Mouse (Mus musculus) hindbrain, embryonic 15.5 days (tissue): ENCODE measurements around the gene Zfp772. TPM values are rescaled to one million over a fixed set of nuclear protein-coding genes. Genes with fewer than 3 reads are reported as not detected.
"Not testable (repeated sequence)": the region's sequence is repeated elsewhere in the genome, so short reads cannot be mapped to it uniquely, and the experiment has no call there.

ENCODE experiments used
- ATAC-seq: fragments of 200-750 bp; cut with Nextera tagmentation; 2 replicates; pipeline ENCODE4 v1.8.0; 2017; ENCODE audit warnings: low read depth, moderate number of reproducible peaks, moderate TSS enrichment; ENCODE audit not compliant: low FRiP score
- H3K27ac ChIP-seq: fragments of 300-500 bp; sonication (generic); replicated peaks from 2 replicates; pipeline ENCODE4 v1.5.1; 2015; ENCODE audit warnings: mild to moderate bottlenecking, inconsistent platforms
- H3K27me3 ChIP-seq: fragments of 300-500 bp; sonication (generic); 2 replicates; pipeline ENCODE4 v1.6.1; 2015; ENCODE audit warnings: control low read depth, inconsistent platforms
- H3K36me3 ChIP-seq: fragments of 300-500 bp; sonication (generic); 2 replicates; pipeline ENCODE4 v1.6.1; 2015; ENCODE audit warnings: control low read depth, inconsistent platforms
- H3K4me1 ChIP-seq: fragments of 300-500 bp; sonication (generic); replicated peaks from 2 replicates; pipeline ENCODE4 v1.6.1; 2015; ENCODE audit warnings: control low read depth, inconsistent platforms
- H3K4me2 ChIP-seq: fragments of 300-500 bp; sonication (generic); 2 replicates; pipeline ENCODE4 v1.6.1; 2015; ENCODE audit warnings: moderate library complexity, mild to moderate bottlenecking, inconsistent platforms
- H3K4me3 ChIP-seq: fragments of 300-500 bp; sonication (generic); 2 replicates; pipeline ENCODE4 v1.5.1; 2015; ENCODE audit warnings: mild to moderate bottlenecking, inconsistent platforms
- H3K9ac ChIP-seq: fragments of 300-500 bp; sonication (generic); 2 replicates; pipeline ENCODE4 v1.6.1; 2015; ENCODE audit warnings: inconsistent platforms
- H3K9me3 ChIP-seq: fragments of 300-500 bp; sonication (generic); 2 replicates; pipeline ENCODE4 v1.6.1; 2016; ENCODE audit warnings: control low read depth, inconsistent platforms
- whole genome bisulfite sequencing: fragments of 180-500 bp; shearing (Covaris S2); methylation state at CpG from one replicate; pipeline ENCODE4 v1.1.7; 2015; 5-methylcytosine and 5-hydroxymethylcytosine counted together
- polyA plus RNA-seq: library from polyadenylated mRNA; unstranded; fragments of >200 nt; fragmentation: Nextera tagmentation; extraction: Ambion mirVana; gene quantifications from 2 replicates; pipeline ENCODE4 v1.2.1, GENCODE M21; 2015

Gene Zfp772
- 8.7 and 9.2 TPM in 2 replicates for polyA plus RNA-seq

DNA sequence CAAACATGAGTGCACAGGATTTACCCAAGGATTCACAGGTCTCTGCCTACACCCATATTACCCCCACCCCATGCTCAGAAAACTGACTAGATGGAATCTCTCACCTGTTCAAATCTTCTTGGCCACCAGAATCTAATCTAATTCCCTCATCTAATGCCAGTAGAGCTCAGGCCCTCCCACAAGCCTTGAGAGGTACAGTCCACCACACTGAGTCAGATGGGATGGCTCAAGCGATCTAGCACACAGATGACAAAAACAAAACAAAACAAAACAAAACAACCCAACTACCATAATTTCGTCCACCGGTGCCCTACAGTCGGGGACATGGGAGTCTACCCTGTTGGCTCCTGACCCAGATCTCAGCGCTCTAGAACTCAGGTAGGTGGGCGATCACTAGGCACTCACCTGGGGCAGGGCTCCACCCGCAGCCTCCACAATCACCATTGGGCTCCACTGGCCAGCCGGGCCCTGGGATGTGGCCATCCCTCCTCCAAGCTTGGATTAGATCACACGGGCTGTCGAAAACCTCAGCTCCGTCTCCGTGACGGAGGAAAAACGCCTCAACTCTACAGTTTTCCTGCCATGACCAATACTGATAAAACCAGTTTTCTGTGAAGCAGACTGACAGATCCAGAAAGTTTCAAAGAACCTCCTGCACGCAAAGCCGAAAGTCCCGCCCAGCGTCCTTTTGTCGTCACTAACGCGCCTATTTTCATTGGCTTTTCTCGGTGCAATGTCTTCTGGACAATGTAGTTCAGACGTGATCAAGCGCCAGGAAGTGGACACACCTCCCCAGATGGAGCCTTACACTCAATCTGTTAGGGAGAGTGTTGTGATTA lies at the start of gene Zfp772:
Gene Zfp772, minus strand, starts transcription at position 686 of the 839 bp plus-strand sequence.
- ATAC-seq, H3K27ac ChIP-seq, H3K9me3 ChIP-seq, H3K27me3 ChIP-seq, H3K4me1 ChIP-seq: not testable (repeated sequence)
- H3K4me3 ChIP-seq = peak within 1 kb of the TSS; percentile 54
- peaks cover 11% of the 10 kb centered on the region for H3K36me3 ChIP-seq
- H3K9ac ChIP-seq = peak within 1 kb of the TSS; percentile 49
- peak within 1 kb of the TSS; percentile 69 for H3K4me2 ChIP-seq
- WGBS = 2% methylated on average over 24 of the region's 24 CpGs

DNA sequence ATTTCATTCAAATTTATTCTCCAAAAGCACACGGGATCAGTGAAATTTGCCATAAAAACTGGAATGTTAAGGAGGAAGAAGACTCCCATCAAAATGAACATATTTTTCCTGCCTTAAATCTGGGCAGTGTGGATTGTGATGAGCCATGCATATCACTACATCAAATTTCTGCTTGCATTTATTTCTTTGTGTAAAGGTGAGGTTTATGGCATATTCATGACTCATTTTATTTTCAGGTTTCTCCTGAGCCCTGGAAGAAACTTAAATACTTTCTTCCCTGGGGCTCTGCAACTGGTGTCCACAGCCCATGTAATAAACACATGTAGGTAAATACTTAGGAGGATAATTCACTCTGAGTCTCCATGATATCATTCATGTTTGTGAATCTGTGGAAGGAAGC lies 37.4 kb upstream of the Zfp772 start, which contains the start of gene Vmn2r29:
Gene Vmn2r29, minus strand, starts transcription at position 101 of the 400 bp plus-strand sequence.
- not testable (repeated sequence) for ATAC-seq, H3K27me3 ChIP-seq, H3K36me3 ChIP-seq, H3K9ac ChIP-seq, H3K27ac ChIP-seq, H3K4me2 ChIP-seq, H3K9me3 ChIP-seq, H3K4me1 ChIP-seq, H3K4me3 ChIP-seq
- WGBS = no CpG with 5 or more reads among the region's 1 CpGs

DNA sequence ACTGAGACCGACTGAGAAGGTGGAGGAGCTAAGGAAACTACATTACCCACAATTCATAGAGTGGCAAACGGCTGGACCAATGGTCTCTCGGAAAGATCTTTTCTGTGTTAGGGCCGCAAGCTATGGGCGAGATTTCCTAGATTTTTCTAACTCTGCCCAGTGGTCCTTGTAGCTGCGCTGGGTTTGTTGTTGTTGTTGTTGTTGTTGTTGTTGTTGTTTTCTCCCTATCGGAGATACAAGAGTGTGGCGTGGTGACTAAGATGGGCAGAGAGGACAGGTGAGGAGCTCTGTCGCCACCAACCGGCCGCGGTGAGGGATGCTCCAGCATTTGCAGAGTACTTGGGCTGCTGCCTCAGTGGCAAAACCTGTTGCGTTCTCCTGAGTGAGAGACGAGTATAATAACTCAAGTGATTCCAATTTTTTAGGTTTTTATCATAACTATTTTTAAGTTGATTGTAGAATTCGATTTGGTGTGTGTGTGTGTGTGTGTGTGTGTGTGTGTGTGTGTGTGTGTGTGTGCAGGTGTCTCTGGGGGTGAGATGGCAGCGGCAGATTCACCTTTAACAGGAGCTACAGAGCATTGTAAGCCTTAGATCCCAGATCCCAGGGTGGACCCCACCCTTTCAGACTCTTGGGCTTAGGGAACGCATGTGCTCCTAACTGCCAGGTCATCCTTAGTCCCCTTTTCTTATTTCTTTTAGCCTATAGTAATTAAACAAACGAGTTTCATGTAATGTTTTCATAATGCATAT lies 21.4 kb downstream of the Zfp772 start:
- Histone ChIP-seq H3K9me3 (no peaks in the 10 kb centered on the region), H3K4me2 (peak overlapping the region; percentile 55), H3K4me3 (peak overlapping the region; percentile 69), H3K36me3 (0 out of 2 replicates have a peak, but pooled peaks cover 4% of the 10 kb centered on the region), H3K27me3 (no peaks in the 10 kb centered on the region), H3K27ac (no peak overlapping the region), H3K4me1 (no peaks in the 10 kb centered on the region), H3K9ac (peak overlapping the region; percentile 47)
- 12% methylated on average over 18 of the region's 18 CpGs for WGBS
- peak; percentile 97 for ATAC-seq

DNA sequence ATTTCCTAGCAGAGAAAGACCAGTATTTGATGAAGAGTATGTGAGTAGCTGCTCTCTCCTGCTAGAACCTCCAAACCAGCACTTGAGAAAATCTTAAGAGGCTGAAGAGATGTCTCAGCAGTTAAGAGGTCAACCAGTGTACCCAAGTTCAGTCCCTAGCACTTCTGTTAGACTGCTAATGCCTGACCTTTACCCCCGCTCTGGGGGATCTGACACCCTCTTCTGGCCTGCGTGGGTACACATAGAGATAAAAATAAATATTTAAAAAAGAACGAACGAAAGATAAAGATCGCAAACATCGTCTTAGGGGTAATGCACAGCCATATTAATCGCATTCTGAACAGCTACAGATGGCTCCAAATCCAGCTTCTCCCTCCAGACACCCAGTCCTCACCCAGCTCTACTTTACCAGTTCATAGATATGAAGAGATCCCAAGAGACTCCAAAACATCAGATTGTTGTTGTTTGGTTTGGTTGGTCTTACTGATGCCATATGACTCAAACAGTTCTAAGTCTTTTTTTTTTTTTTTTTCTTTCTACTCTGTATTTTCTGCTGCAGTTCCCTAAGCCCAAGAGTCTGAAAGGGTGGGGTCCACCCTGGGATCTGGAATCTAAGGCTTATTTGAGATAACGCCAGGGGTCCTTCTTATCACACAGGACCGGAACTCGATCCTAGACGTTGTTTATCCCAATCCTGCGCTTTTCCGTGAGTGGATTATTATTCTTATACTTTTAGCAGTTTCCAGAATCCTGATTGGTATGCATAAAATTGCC lies 22.2 kb downstream of the Zfp772 start:
- H3K9me3 ChIP-seq = no peaks in the 10 kb centered on the region
- H3K36me3 ChIP-seq = peaks cover 11% of the 10 kb centered on the region
- ATAC-seq = peak; percentile 81
- H3K27me3 ChIP-seq = no peaks in the 10 kb centered on the region
- H3K9ac ChIP-seq = peak overlapping the region; percentile 47
- peak overlapping the region; percentile 69 for H3K4me3 ChIP-seq
- WGBS = 41% methylated on average over 13 of the region's 13 CpGs
- H3K4me1 ChIP-seq = no peaks in the 10 kb centered on the region
- H3K4me2 ChIP-seq = peak overlapping the region; percentile 55
- H3K27ac ChIP-seq = no peak overlapping the region

GRCm38 (mm10) chr7:7185897-7186296 lies 23.9 kb downstream of the Zfp772 start:
- no peak overlapping the region for H3K9ac ChIP-seq
- ATAC-seq = no peak
- no peak overlapping the region for H3K4me2 ChIP-seq
- no peaks in the 10 kb centered on the region for H3K27me3 ChIP-seq
- no peak overlapping the region for H3K4me3 ChIP-seq
- H3K4me1 ChIP-seq = no peaks in the 10 kb centered on the region
- H3K9me3 ChIP-seq = no peaks in the 10 kb centered on the region
- WGBS = 95% methylated on average over 1 of the region's 1 CpGs
- H3K36me3 ChIP-seq = peaks cover 28% of the 10 kb centered on the region
- H3K27ac ChIP-seq = no peak overlapping the region

- no peaks in the 10 kb centered on the region for H3K27me3 ChIP-seq
- ATAC-seq = peak; percentile 97
- peak within 1 kb of the TSS; percentile 67 for H3K4me2 ChIP-seq
- no peaks in the 10 kb centered on the region for H3K9me3 ChIP-seq
- peaks cover 6% of the 10 kb centered on the region for H3K4me1 ChIP-seq
- peak within 1 kb of the TSS; percentile 72 for H3K27ac ChIP-seq
- peak within 1 kb of the TSS; percentile 69 for H3K9ac ChIP-seq
- 1% methylated on average over 26 of the region's 26 CpGs for WGBS
- peaks cover 14% of the 10 kb centered on the region for H3K36me3 ChIP-seq
- peak within 1 kb of the TSS; percentile 67 for H3K4me3 ChIP-seq
Observed at GRCm38 (mm10) chr7:7171227-7172147, 38.3 kb downstream of the Zfp772 start, which contains the start of gene Zfp418. Zfp418 (plus strand) TSS chr7:7171330.

Other genes starting within 250 kb of the Zfp772 start
- gene Aurkc, start 214.7 kb downstream of the Zfp772 start, polyA plus RNA-seq = 0.33 TPM in 1 of 2 replicates, not detected in the other
- 22.7 and 23.0 TPM in 2 replicates for gene Zfp954, start 88.5 kb downstream of the Zfp772 start, polyA plus RNA-seq
- 12.9 and 13.2 TPM in 2 replicates for gene Zfp773, start 73.2 kb downstream of the Zfp772 start, polyA plus RNA-seq
- gene Zfp418, start 38.7 kb downstream of the Zfp772 start, polyA plus RNA-seq = 2.9 and 3.0 TPM in 2 replicates
- 1.5 and 1.7 TPM in 2 replicates for gene Vmn2r29, start 37.3 kb upstream of the Zfp772 start, polyA plus RNA-seq
- 9.8 and 10.1 TPM in 2 replicates for gene Gm45844, start 68.3 kb upstream of the Zfp772 start, polyA plus RNA-seq
- gene Clcn4, start 90.9 kb upstream of the Zfp772 start, polyA plus RNA-seq = 184 and 202 TPM in 2 replicates
- gene Vmn2r30, start 127.6 kb upstream of the Zfp772 start, polyA plus RNA-seq = not detected in 2 replicates
- not detected in 2 replicates for gene Gm45783, start 164.6 kb upstream of the Zfp772 start, polyA plus RNA-seq
- gene Vmn2r31, start 189.7 kb upstream of the Zfp772 start, polyA plus RNA-seq = not detected in 2 replicates